Mouse (Mus musculus) lung, adult 2 months (tissue): ENCODE results near the gene Kctd4.

Experiments
- CTCF ChIP-seq: fragments of 200-500 bp; IDR thresholded peaks from 2 replicates; pipeline ENCODE4 v1.5.1; 2011; ENCODE audit warnings: mild to moderate bottlenecking, low read length, control low read depth; ENCODE audit not compliant: insufficient read depth
- POLR2A ChIP-seq: fragments of 200-500 bp; IDR thresholded peaks from 2 replicates; pipeline ENCODE4 v1.6.1; 2011; ENCODE audit warnings: low read depth, mild to moderate bottlenecking, control low read depth, low read length, borderline replicate concordance; ENCODE audit errors: extremely low read depth

DNA sequence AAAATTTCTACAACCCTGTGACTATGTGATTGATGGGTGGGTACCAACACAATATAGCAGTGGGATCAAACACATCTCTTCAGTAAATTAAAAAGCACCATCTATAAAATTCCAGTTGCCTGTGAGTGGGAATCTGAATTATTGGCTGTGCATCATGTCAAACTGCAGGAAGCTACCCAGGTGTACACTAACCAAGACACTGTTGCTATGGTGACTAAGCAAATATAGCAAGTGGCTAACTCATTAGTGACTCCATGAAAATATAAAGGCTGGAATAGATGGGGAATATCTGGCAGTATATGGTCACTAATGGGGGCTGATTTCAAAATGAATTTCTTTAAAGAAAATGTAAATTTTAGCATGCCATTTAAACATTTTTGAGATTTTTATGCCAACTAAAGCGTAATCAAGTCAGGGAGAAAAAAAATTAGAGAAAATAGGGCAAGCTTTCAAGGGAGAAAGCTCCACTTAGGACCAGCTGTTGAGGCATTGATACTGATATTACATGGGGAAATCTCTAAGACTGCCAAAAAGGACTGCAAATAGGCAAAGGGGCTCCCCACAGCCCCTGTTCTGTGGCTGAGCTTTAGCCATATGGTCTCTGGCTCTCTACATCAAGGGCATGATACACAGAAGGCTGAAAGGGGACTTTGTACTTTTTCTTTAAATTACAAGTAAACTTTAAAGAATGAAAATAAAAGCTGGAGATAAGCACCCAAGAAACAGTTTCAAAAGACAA is 31.3 kb upstream of the Kctd4 start:
- TF ChIP-seq CTCF (no peak), POLR2A (no peak)
